Mouse (Mus musculus): ENCODE measurements around the gene Ubr3. TPM values are rescaled to one million over a fixed set of nuclear protein-coding genes. Genes with fewer than 3 reads are reported as not detected.

Ubr3 gene
- total and polyA plus RNA-seq, 3 experiments: 10.1 to 188 (median 25.3) TPM

GRCm38 (mm10) chr2:69999097-69999770 is 102.2 kb downstream of the Ubr3 start (continued):
- TF ChIP-seq MXI1 (IDR thresholded peaks at IDR 0.05; ENCODE audit: low read depth, low read length): no peak
- TF ChIP-seq USF1 (IDR thresholded peaks at IDR 0.05; ENCODE audit: low read depth, low read length): no peak

- TF ChIP-seq ZMIZ1 (IDR thresholded peaks at IDR 0.05; ENCODE audit: low read depth, low read length): no peak
- TF ChIP-seq RAD21 (IDR thresholded peaks at IDR 0.05; ENCODE audit: low read depth, low read length): no peak
- TF ChIP-seq NRF1 (IDR thresholded peaks at IDR 0.05; ENCODE audit: insufficient read depth, low read depth, low read length, poor library complexity, severe bottlenecking): no peak
- TF ChIP-seq TBP (IDR thresholded peaks at IDR 0.05; ENCODE audit: low read depth, low read length): no peak
- TF ChIP-seq RCOR1 (IDR thresholded peaks at IDR 0.05; ENCODE audit: low read depth, low read length): no peak
- TF ChIP-seq E2F4 (IDR thresholded peaks at IDR 0.05; ENCODE audit: borderline replicate concordance, low read depth, low read length): no peak
- TF ChIP-seq ELF1 (IDR thresholded peaks at IDR 0.05; ENCODE audit: low read depth, low read length): no peak
- no peak for TF ChIP-seq USF2 (IDR thresholded peaks at IDR 0.05; ENCODE audit: borderline replicate concordance in 1 of 2, insufficient read depth in 1 of 2, low read depth in 1 of 2, low read length in 2 of 2)
- no peak for TF ChIP-seq ZNF384 (IDR thresholded peaks at IDR 0.05; ENCODE audit: low read depth, low read length)
- no peak for TF ChIP-seq POLR2AphosphoS2 (IDR thresholded peaks at IDR 0.05; ENCODE audit: low read length)
- TF ChIP-seq ETS1 (IDR thresholded peaks at IDR 0.05; ENCODE audit: low read depth, low read length): no peak
- no peak for TF ChIP-seq SIN3A (IDR thresholded peaks at IDR 0.05; ENCODE audit: low read length)
- no peak for TF ChIP-seq MEF2A (IDR thresholded peaks at IDR 0.05; ENCODE audit: extremely low read depth, insufficient replicate concordance, low read depth, low read length, poor library complexity, severe bottlenecking)
- TF ChIP-seq TAL1 (IDR thresholded peaks at IDR 0.05; ENCODE audit: low read length): no peak
- no peak for TF ChIP-seq MYB (IDR thresholded peaks at IDR 0.05; ENCODE audit: low read depth, low read length)
- no peak for TF ChIP-seq CTCF (IDR thresholded peaks at IDR 0.05 in 2 of 3, conservative IDR thresholded peaks at IDR 0.05 in 1 of 3; ENCODE audit: control insufficient read depth in 1 of 3, insufficient read depth in 1 of 3, low read depth in 2 of 3, low read length in 3 of 3, poor library complexity in 1 of 3, severe bottlenecking in 1 of 3)
- TF ChIP-seq BHLHE40 (IDR thresholded peaks at IDR 0.05; ENCODE audit: borderline replicate concordance, low read depth, low read length): no peak
- TF ChIP-seq JUND (IDR thresholded peaks at IDR 0.05; ENCODE audit: low read depth, low read length): no peak
- no peak for TF ChIP-seq MAX (IDR thresholded peaks at IDR 0.05; ENCODE audit: low read length)
- DNase-seq (ENCODE audit: low read depth, low spot score): no peak
- H3K36me3 ChIP-seq (ENCODE audit: control insufficient read depth in 1 of 2, insufficient read depth in 2 of 2, low read length in 2 of 2): peaks cover 0 to 11% of the 10 kb centered on the region in 2 experiments; a peak in 3 of 4 replicates
Observed at GRCm38 (mm10) chr2:70000316-70000715, 103.3 kb downstream of the Ubr3 start.

More at GRCm38 (mm10) chr2:70000316-70000715, 103.3 kb downstream of the Ubr3 start:
- peaks cover 3 to 13% of the 10 kb centered on the region in 2 experiments for H3K4me1 ChIP-seq (ENCODE audit: control insufficient read depth in 1 of 2, insufficient read depth in 2 of 2, low read length in 2 of 2)
- no peaks in the 10 kb centered on the region for H3K9me3 ChIP-seq (replicated peaks; ENCODE audit: insufficient read depth, low read length)
- H3K79me2 ChIP-seq (ENCODE audit: control insufficient read depth, insufficient read depth, low read length, poor library complexity): no peaks in the 10 kb centered on the region
- no peak overlapping the region for H3K9ac ChIP-seq (ENCODE audit: control insufficient read depth, low read depth, low read length, poor library complexity, severe bottlenecking)
- no peak overlapping the region for H3K27ac ChIP-seq (ENCODE audit: control insufficient read depth, low read depth, low read length)
- no peak overlapping the region for H3K4me3 ChIP-seq (ENCODE audit: control insufficient read depth in 1 of 2, insufficient read depth in 1 of 2, low read depth in 2 of 2, low read length in 2 of 2)
- no peaks in the 10 kb centered on the region for H3K27me3 ChIP-seq (ENCODE audit: control insufficient read depth in 1 of 2, insufficient read depth in 2 of 2, low read length in 2 of 2)
